Mouse (Mus musculus) small intestine, adult 2 months (tissue): ENCODE data around the gene Ccl25.

Experiments
- CTCF ChIP-seq: fragments of 200-500 bp; IDR thresholded peaks from 2 replicates; pipeline ENCODE4 v1.5.1; 2012; ENCODE audit warnings: low read depth, mild to moderate bottlenecking, control low read depth, inconsistent platforms, low read length, moderate library complexity, mixed read lengths; ENCODE audit not compliant: insufficient replicate concordance, insufficient read length; ENCODE audit errors: extremely low read depth
- POLR2A ChIP-seq: fragments of 200-500 bp; IDR thresholded peaks from 2 replicates; pipeline ENCODE4 v1.6.1; 2012; ENCODE audit warnings: low read depth, mild to moderate bottlenecking, control low read depth, inconsistent platforms, low read length, moderate library complexity

- TF ChIP-seq CTCF (no peak), POLR2A (no peak)
Observed at GRCm38 (mm10) chr8:4297822-4298221, 27.2 kb upstream of the Ccl25 start.
